Mouse (Mus musculus) retina, adult 2 months (tissue): Measurements from ENCODE around the gene Wdr90.
A peak's percentile ranks its signal among the peaks of the same experiment; 100 is the strongest.
"Not testable (repeated sequence)": the region's sequence is repeated elsewhere in the genome, so short reads cannot be mapped to it uniquely, and the experiment has no call there.

Experiments
- DNase-seq: peaks from one replicate; pipeline ENCODE4 v3.0.0-alpha.2; 2012; ENCODE audit warnings: low read depth, low spot score

Wdr90 gene

GRCm38 (mm10) chr17:25808789-25809605 is 52.3 kb downstream of the Wdr90 start, which contains the start of gene Fbxl16:
TSS of gene Fbxl16 (plus strand) at chr17:25809085.
- peak; percentile 88 for DNase-seq

GRCm38 (mm10) chr17:25808028-25808427 is 53.3 kb downstream of the Wdr90 start:
- no peak for DNase-seq

GRCm38 (mm10) chr17:25807452-25807851 is 53.8 kb downstream of the Wdr90 start:
- DNase-seq, result not testable (repeated sequence)

GRCm38 (mm10) chr17:25806507-25806906 is 54.8 kb downstream of the Wdr90 start:
- DNase-seq, result no peak

- DNase-seq, result no peak
Observed at GRCm38 (mm10) chr17:25802825-25803517, 58.3 kb downstream of the Wdr90 start.

- DNase-seq, result no peak
Observed at GRCm38 (mm10) chr17:25801029-25801428, 60.3 kb downstream of the Wdr90 start.

- DNase-seq, result no peak
Observed at GRCm38 (mm10) chr17:25796951-25797369, 64.3 kb downstream of the Wdr90 start, which contains the start of gene Metrn. TSS of gene Metrn (minus strand) at chr17:25797136.

- no peak for DNase-seq
Observed at GRCm38 (mm10) chr17:25796211-25796771, 65.0 kb downstream of the Wdr90 start.

GRCm38 (mm10) chr17:25795609-25796092 is 65.7 kb downstream of the Wdr90 start, which contains the start of gene AC134908.4:
TSS of gene AC134908.4 (minus strand) at chr17:25795659.
- no peak for DNase-seq

GRCm38 (mm10) chr17:25794998-25795397 is 66.3 kb downstream of the Wdr90 start:
- DNase-seq, result no peak
